Mouse (Mus musculus) heart, postnatal 0 days (tissue): ENCODE data around the gene Ammecr1.

Source experiments
- CTCF ChIP-seq: IDR thresholded peaks from 2 replicates; pipeline ENCODE4 v1.5.1; 2016; ENCODE audit warnings: antibody characterized with exemption, control low read depth, low read depth
- EP300 ChIP-seq: IDR thresholded peaks from 2 replicates; pipeline ENCODE4 v1.6.1; 2016; ENCODE audit warnings: antibody characterized with exemption, low read depth

- no peak for TF ChIP-seq CTCF
- TF ChIP-seq EP300 = no peak
Observed at GRCm38 (mm10) chrX:143014118-143014517, 47.6 kb upstream of the Ammecr1 start.
